Mouse (Mus musculus): Measurements from ENCODE around the gene Gar1. TPM values are rescaled to one million over a fixed set of nuclear protein-coding genes. Genes with fewer than 3 reads are reported as not detected.

Gene Gar1
- total RNA-seq (2022) = 10 to 100 TPM; 15.1 to 22.7 (median 21.6) TPM

- DNase-seq (ENCODE audit: low spot score) = peak; percentile 94
These were observed at the start of gene Gar1 for GRCm38 (mm10) chr3:129831035-129831568. TSS of gene Gar1 (minus strand) at chr3:129831396.

DNA sequence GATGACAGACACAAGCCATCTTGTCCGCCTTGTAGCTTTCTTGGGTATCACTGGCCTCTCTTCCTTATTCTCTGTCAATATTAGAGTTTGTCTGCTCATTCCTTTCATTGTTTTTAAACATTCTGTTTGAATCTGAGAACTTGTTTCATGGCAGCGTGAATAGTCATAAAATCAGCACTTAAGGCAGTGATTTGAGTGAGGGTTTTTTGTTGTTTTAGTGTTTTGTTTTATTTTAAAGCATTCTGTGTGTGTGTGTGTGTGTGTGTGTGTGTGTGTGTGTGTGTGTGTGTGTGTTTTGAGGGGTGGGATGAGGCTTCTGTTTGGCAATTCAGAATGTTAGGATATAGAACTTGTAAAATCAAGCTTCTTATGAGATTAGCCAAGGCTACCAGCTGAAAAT, 48.7 kb upstream of the Gar1 start:
- DNase-seq (ENCODE audit: low spot score) = no peak

DNA sequence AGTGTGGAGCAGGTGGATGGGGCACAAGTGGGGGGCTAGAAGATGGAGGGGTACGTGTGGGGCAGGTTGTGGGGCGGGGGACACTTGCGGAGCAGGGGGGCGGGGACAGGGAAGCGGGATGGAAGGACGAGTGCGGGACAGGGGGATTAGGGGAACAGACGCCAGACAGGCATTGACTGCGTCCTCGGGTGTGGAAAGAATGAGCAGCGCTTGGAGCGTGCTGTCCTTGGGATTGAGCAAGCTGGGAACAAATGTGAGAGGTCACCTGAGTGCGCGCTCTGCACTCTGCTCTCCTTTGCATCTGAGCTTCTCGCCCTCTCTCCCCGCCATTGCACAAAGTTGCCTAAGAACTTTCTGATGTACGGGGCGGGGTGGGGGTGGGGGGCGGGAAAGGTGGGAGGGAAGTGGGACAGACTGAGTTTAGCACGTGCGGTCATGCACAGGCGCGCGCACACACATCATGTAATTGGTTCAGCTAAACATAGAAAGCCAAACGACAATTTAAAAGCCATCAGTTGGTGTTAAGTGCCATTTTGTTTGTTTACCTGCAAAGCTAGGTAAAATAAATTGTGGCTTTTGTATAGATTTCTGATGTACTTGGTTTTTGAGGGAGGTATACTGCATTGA, 48.0 kb upstream of the Gar1 start:
- peak; percentile 6 for DNase-seq (ENCODE audit: low spot score)

- peak; percentile 86 for DNase-seq (ENCODE audit: low spot score)
These were observed 47.3 kb upstream of the Gar1 start, which contains the start of gene Pla2g12a for GRCm38 (mm10) chr3:129878405-129879021. TSS of gene Pla2g12a (plus strand) at chr3:129878606.

- DNase-seq (ENCODE audit: low spot score) = no peak
These were observed 46.1 kb upstream of the Gar1 start for GRCm38 (mm10) chr3:129877327-129877726.

- peak; percentile 26 for DNase-seq (ENCODE audit: low spot score)
These were observed 32.5 kb upstream of the Gar1 start for GRCm38 (mm10) chr3:129863698-129864097.

- DNase-seq (ENCODE audit: low spot score) = no peak
These were observed 31.4 kb upstream of the Gar1 start for GRCm38 (mm10) chr3:129862592-129862991.

DNA sequence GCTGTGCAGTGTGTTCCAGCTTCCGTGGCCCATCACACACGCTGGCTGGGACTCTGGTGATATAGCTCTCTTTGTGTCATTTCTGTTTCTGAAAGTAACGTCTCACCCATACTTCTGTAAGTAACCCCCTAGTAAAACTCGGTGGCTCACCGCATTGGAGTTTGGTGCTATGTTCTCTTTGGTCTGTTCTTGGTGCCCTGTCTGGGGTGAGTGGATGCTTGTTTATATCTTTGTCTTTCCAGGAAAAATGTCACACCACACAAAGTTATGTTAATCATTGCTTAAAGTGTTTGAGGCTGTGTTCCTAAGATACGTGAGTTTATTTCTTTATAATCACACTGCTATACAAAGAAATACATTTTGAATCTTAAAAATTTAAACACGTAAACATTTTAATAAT, 15.7 kb upstream of the Gar1 start:
- DNase-seq (ENCODE audit: low spot score) = no peak

GRCm38 (mm10) chr3:129845868-129846267, 14.7 kb upstream of the Gar1 start:
- DNase-seq (ENCODE audit: low spot score) = no peak

DNA sequence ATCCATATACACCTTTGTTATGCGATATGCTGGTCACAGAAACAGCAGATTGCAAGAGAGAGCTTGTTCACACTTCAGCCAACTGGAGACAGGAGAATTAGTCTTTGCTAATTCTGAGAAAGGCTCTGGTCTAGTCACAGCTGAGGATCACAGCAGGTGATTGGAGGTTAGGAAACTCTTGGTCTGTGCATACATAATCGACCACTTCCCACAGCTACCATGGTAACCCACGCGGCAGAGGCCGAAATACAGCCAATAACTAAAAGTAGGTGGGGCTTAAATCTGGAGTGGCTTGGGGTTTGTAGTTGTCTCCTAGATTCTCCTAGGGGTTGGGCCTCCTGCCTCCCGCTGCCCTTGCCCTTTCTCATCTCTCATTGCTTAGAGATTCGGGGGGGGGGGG, 6.8 kb upstream of the Gar1 start:
- DNase-seq (ENCODE audit: low spot score) = no peak

DNA sequence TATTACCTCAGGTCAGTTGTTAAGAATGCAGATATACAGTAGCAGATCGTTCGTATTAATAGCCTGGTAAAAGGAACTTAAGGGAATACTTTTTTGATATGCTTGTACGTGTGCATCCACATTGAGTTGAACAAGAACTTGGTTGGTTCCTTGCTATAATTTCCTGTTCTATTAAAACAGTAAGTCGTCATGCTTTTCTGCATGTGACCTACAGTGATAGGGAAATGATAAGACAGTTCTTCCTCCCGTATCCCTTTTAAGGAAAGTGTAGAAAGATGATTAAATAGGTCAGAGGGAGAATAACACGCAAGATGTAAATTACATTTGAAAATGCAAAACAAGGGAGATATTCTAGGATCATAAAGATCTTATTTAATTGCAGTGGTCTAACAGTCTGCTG, 5.8 kb upstream of the Gar1 start:
- no peak for DNase-seq (ENCODE audit: low spot score)

GRCm38 (mm10) chr3:129836051-129836697, 5.0 kb upstream of the Gar1 start:
- DNase-seq (ENCODE audit: low spot score) = no peak

- DNase-seq (ENCODE audit: low spot score) = no peak
These were observed 4.3 kb upstream of the Gar1 start, which contains the start of gene Cfi for GRCm38 (mm10) chr3:129835388-129835934. TSS of gene Cfi (plus strand) at chr3:129835884.

GRCm38 (mm10) chr3:129830626-129831025, 570 bp downstream of the Gar1 start:
- no peak for DNase-seq (ENCODE audit: low spot score)

DNA sequence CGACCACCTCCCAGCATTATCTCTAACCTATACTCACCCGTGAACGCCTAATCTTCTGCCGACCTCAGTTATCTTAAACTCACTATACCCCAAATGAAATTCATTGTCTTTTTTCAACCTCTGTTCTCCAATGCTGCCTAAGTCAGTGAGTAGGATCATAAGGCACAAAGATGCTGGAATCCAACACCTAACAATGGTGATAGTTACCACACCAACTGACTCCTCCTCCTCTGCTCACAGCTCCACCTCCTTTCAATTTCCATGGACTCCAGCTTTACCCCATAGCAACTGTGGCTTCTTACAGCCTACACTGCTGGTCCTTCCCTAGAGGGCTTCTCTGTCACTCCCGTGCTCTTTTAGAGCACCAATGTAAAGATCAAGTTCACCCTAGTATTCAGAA, 3.5 kb downstream of the Gar1 start:
- no peak for DNase-seq (ENCODE audit: low spot score)

DNA sequence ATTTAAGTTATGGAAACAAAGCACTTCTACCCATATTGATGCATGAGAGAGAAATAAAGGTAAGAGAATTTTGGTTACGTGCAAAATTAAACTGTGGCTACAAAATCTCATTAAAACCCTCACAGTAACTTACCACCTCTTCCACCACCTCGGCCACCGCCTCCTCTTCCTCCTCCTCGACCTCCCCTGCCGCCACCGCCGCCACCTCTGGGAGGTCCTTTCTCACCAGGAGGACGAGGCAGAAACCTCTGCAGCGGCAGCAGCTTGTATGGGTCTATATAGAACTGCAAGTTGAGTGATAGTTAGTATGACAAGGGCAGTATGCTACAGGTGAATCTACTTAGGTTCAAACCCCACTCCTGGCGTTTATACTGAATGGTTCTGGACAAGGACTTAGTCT, 4.5 kb downstream of the Gar1 start:
- no peak for DNase-seq (ENCODE audit: low spot score)

GRCm38 (mm10) chr3:129824891-129825290, 6.3 kb downstream of the Gar1 start:
- DNase-seq (ENCODE audit: low spot score) = no peak

DNA sequence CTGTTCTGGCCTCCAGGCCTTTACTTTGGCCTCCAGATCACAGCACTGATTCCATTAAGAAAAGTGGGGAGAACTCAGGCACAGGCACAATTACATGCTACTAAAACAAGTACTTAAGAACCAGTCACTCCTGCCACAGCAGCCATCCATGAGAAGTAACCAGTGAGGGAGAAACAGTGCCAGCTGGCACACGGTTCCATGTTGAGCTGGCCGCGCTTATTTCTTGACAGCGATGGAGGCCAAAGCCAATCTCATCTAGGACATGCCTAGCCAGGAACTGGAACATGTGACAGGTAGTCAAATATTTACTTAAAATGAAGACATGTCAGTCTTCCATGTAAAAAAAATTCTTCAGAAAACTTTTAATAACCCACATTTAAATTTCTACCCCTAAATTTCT, 7.0 kb downstream of the Gar1 start:
- no peak for DNase-seq (ENCODE audit: low spot score)

DNA sequence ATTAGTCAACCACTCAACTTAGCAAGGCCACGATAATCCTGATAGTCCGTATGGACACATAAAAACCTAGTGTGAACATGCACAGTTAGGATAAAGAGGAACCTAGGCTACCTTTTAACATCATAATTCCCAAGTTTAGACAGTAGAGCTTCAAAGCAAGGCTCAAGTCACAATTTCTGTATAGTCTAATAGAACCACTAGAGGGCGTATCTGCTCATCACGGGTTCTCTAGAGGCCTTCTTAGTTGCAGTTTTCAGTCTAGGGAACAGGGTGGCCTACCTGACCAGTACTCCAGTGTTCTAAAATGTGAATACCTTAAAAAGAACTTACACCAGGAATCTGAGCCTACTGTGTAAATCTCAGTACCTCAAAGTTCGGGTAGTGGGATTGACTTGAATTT, 7.9 kb downstream of the Gar1 start:
- no peak for DNase-seq (ENCODE audit: low spot score)

DNA sequence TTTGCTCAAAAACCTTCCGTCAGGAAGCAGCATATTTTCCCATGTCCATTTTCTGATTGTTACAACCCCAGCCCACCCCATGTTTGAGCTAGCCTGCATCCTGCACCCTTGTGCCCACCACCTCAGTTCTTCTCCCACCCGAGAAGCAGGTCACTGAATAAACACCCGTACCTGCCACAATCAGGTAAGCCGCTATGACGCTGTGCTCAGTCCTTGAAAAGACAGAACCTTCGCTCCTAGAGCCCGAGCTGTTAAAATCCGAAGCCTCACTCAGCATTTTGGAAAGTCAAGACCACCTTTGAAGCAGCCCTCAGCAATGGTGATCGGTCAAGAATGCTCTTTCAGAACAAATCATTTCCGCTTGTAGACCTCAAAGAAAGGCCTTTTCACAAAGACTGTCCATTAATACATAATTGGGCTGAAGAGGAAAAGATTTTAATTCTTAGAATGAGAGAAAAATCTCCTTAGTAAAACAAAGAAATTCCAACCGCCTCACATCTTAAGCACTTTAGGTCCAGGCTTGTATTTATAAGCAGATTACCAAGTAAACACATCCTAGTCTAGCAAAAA, 8.9 kb downstream of the Gar1 start, which contains the start of gene Rrh:
Gene Rrh, minus strand, starts transcription at position 382 of the 570 bp plus-strand sequence.
- DNase-seq (ENCODE audit: low spot score) = no peak

DNA sequence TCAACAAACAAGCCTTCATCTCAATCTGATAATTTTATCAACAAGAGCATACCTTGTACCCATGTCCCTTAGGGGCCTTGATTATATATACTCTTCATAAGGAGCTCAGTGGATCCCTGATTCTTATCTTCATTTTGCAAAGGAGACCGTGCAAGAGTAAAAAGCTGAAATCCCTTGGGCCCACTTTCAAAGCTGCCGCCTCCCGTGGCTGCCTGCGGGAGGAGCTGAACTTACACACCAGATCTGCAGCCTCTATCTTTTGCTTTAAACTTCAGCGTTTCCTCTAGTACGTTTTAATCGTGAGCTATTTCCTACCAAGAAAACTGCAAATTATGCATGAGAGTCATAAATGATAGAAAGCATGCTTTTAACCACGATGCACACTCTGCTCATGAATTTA, 9.5 kb downstream of the Gar1 start:
- no peak for DNase-seq (ENCODE audit: low spot score)

DNA sequence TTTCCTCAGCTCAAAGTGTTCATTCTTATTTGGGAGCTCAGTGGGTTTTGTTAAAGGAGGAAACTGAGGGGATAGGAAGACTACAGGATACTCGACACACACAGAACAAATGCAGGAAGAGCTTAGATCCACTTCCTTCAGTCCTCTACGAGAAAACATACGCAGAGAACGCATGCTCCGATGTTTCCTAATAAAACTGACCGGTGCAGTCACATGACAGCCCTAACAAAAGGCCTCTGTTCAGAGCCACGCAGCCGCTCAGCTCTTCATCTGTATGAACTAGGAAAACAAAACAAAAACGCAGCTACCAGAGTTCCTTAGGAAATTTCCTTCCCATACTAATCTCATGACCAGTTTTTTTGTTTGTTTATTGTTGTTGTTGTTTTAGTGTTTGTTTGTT, 10.3 kb downstream of the Gar1 start:
- no peak for DNase-seq (ENCODE audit: low spot score)

All from heart, adult 8-10 months (tissue).